Mouse (Mus musculus) cerebellum, adult 2 months (tissue): ENCODE results near the gene Stambpl1.

Experiments used
- CTCF ChIP-seq: fragments of 200-500 bp; IDR thresholded peaks from 2 replicates; pipeline ENCODE4 v1.5.1; 2011; ENCODE audit warnings: low read depth, mild to moderate bottlenecking, control low read depth, low read length, moderate library complexity, borderline replicate concordance; ENCODE audit not compliant: insufficient read depth
- POLR2A ChIP-seq: fragments of 200-500 bp; IDR thresholded peaks from 2 replicates; pipeline ENCODE4 v1.6.1; 2011; ENCODE audit warnings: low read length, control low read depth, borderline replicate concordance; ENCODE audit not compliant: insufficient read depth

GRCm38 (mm10) chr19:34278078-34278477 is 86.0 kb downstream of the Stambpl1 start:
- TF ChIP-seq CTCF (no peak), POLR2A (no peak)
